Mouse (Mus musculus): Measurements from ENCODE around the gene Prpsap1.

- TF ChIP-seq USF1 (IDR thresholded peaks at IDR 0.05; ENCODE audit: low read depth) (no peak), REST (IDR thresholded peaks at IDR 0.05; ENCODE audit: insufficient read depth, insufficient read length) (no peak), POLR2A (IDR thresholded peaks at IDR 0.05; ENCODE audit: insufficient read length, low read depth) (peak; percentile 41), MYOG (IDR thresholded peaks at IDR 0.05; ENCODE audit: control insufficient read depth in 1 of 3, insufficient read depth in 1 of 3, insufficient read length in 2 of 3, low read depth in 2 of 3) (peak in 1 of 3 experiments; percentile 11), MYOD1 (IDR thresholded peaks at IDR 0.05; ENCODE audit: control insufficient read depth in 1 of 3, insufficient read length in 2 of 3, low read depth in 2 of 3) (no peak), MAX (IDR thresholded peaks at IDR 0.05; ENCODE audit: low read depth) (peak; percentile 21), E2F4 (IDR thresholded peaks at IDR 0.05; ENCODE audit: insufficient read depth) (peak; percentile 84), TCF12 (IDR thresholded peaks at IDR 0.05; ENCODE audit: insufficient read depth, poor library complexity, severe bottlenecking) (no peak), SRF (IDR thresholded peaks at IDR 0.05; ENCODE audit: control insufficient read depth, insufficient read length, low read depth) (peak; percentile 41), TCF3 (IDR thresholded peaks at IDR 0.05; ENCODE audit: insufficient read length, low read depth) (no peak), CEBPB (IDR thresholded peaks at IDR 0.05; ENCODE audit: insufficient read depth, poor library complexity, severe bottlenecking) (no peak)
Measured at GRCm38 (mm10) chr11:116433356-116434286, 60.4 kb downstream of the Prpsap1 start, which contains the start of gene Ubald2.
